Comparison of ENCODE assay signal across 9 mouse cellular contexts in genomic region chr17:83637393-83637792, GRCm38 (mm10). TPM values are rescaled to one million over a fixed set of nuclear protein-coding genes. Genes with fewer than 3 reads are reported as not detected.
DNase-seq lines count a peak whose midpoint lies in the region; ATAC-seq and TF ChIP-seq lines count a peak whose summit lies in the region.
"Had no signal": no experiment of that assay in that cellular context is flagged by ENCODE, and none has a peak within 500 bp of the region (broad histone marks: within the 10 kb centered on the region; RNA-seq: fewer than 3 reads in every experiment).

No protein-coding gene starts in this region.

- H3K9ac ChIP-seq in heart, postnatal 0 days (replicated peaks; ENCODE audit: low read depth, low read length), result no peak overlapping the region
- no peak overlapping the region for H3K9ac ChIP-seq in heart, embryonic 12.5 days
- no peak overlapping the region for H3K9ac ChIP-seq in ES-E14 (ENCODE audit: insufficient read depth, low read depth, low read length, poor library complexity, severe bottlenecking)
- H3K9ac ChIP-seq: limb, embryonic 12.5 days had no signal

- H3K4me3 ChIP-seq in heart, postnatal 0 days (ENCODE audit: low read depth, low read length), result no peak overlapping the region
- no peak overlapping the region for H3K4me3 ChIP-seq in heart, embryonic 12.5 days
- no peak overlapping the region for H3K4me3 ChIP-seq in ES-E14 (ENCODE audit: insufficient read depth in 1 of 2, low read depth in 1 of 2, low read length in 2 of 2, poor library complexity in 1 of 2, severe bottlenecking in 1 of 2)
- H3K4me3 ChIP-seq: limb, embryonic 12.5 days had no signal

- no peak overlapping the region for H3K4me2 ChIP-seq in heart, postnatal 0 days (ENCODE audit: low read depth, low read length)
- H3K4me2 ChIP-seq in heart, embryonic 12.5 days, result no peak overlapping the region
- H3K4me2 ChIP-seq: limb, embryonic 12.5 days had no signal

- 0 out of 2 replicates have a peak, but pooled peaks cover 3% of the 10 kb centered on the region for H3K9me3 ChIP-seq in heart, postnatal 0 days (replicated peaks; ENCODE audit: control insufficient read depth, low read length)
- peaks cover 9% of the 10 kb centered on the region; the same call in 1 of the 2 replicates for H3K9me3 ChIP-seq in heart, embryonic 12.5 days (replicated peaks)
- H3K9me3 ChIP-seq in ES-E14 (ENCODE audit: control insufficient read depth, insufficient read depth, low read depth, low read length), result no peaks in the 10 kb centered on the region
- H3K9me3 ChIP-seq: limb, embryonic 12.5 days had no signal

- H3K27ac ChIP-seq in heart, postnatal 0 days (ENCODE audit: low read depth), result no peak overlapping the region
- no peak overlapping the region for H3K27ac ChIP-seq in heart, embryonic 12.5 days (ENCODE audit: poor library complexity, severe bottlenecking)
- H3K27ac ChIP-seq in ES-E14 (ENCODE audit: insufficient read depth, low read depth, low read length, poor library complexity, severe bottlenecking), result no peak overlapping the region
- H3K27ac ChIP-seq: limb, embryonic 12.5 days had no signal

- peaks cover 13% of the 10 kb centered on the region for H3K27me3 ChIP-seq in heart, postnatal 0 days (ENCODE audit: control insufficient read depth, insufficient read depth, low read length)
- peaks cover 15% of the 10 kb centered on the region for H3K27me3 ChIP-seq in heart, embryonic 12.5 days (replicated peaks)

- TF ChIP-seq CTCF in heart, postnatal 0 days (IDR thresholded peaks at IDR 0.05; ENCODE audit: low read depth), result peak; percentile 23; the same call in 1 of the 2 replicates

- in situ Hi-C loops in ES-E14 (cut with MboI; ENCODE audit: low sequenced_read_pairs in 2 of 2, unreplicated experiment in 2 of 2), result no loop called here

- peaks cover 6% of the 10 kb centered on the region for H3K4me1 ChIP-seq in heart, postnatal 0 days (ENCODE audit: control insufficient read depth, insufficient read depth)
- peaks cover 7% of the 10 kb centered on the region for H3K4me1 ChIP-seq in heart, embryonic 12.5 days (replicated peaks)
- H3K4me1 ChIP-seq in ES-E14 (ENCODE audit: control insufficient read depth in 2 of 2, insufficient read depth in 2 of 2, low read length in 2 of 2, poor library complexity in 1 of 2), result peaks cover 0 to 3% of the 10 kb centered on the region in 2 experiments; a peak in 1 of 4 replicates

- TF ChIP-seq EP300 in heart, postnatal 0 days (IDR thresholded peaks at IDR 0.05; ENCODE audit: low read depth), result no peak

- no peak for DNase-seq in heart, postnatal 0 days (ENCODE audit: low spot score)
- peak; percentile 55 for DNase-seq in 3T3-L1 (ENCODE audit: low read depth, low spot score)
- DNase-seq in ES-E14 (ENCODE audit: low read depth, low spot score), result no peak
- DNase-seq in kidney, postnatal 14 days, result peak; percentile 36
- peak; percentile 16 to 47 for DNase-seq in spleen, postnatal 36 days (ENCODE audit: low spot score in 2 of 2)
- no peak for DNase-seq in urinary bladder, postnatal 36 days (ENCODE audit: low spot score in 2 of 2)
- DNase-seq in frontal cortex, postnatal 10 days (ENCODE audit: low spot score in 2 of 2), result no peak

- WGBS in heart, postnatal 0 days, result 75% methylated on average over 2 of the region's 2 CpGs
- WGBS in heart, embryonic 12.5 days, result 60% methylated on average over 2 of the region's 2 CpGs

- H3K36me3 ChIP-seq in heart, postnatal 0 days (replicated peaks; ENCODE audit: control insufficient read depth, insufficient read depth, low read length), result no peaks in the 10 kb centered on the region
- H3K36me3 ChIP-seq in heart, embryonic 12.5 days, result no peaks in the 10 kb centered on the region
- H3K36me3 ChIP-seq in ES-E14 (ENCODE audit: control insufficient read depth, insufficient read depth, low read length, poor library complexity, severe bottlenecking), result no peaks in the 10 kb centered on the region
- H3K36me3 ChIP-seq: limb, embryonic 12.5 days had no signal

- no peak for ATAC-seq in heart, postnatal 0 days (ENCODE audit: insufficient read depth, low read depth)
- ATAC-seq in heart, embryonic 12.5 days (ENCODE audit: insufficient number of reproducible peaks, low FRiP score), result no peak

TF ChIP-seq in ES-E14, 5 proteins besides CTCF, POLR2A, EP300 and RAD21:
- no peak for TF ChIP-seq ZNF384 (IDR thresholded peaks at IDR 0.05; ENCODE audit: low read depth, low read length)
- TF ChIP-seq ZC3H11A (IDR thresholded peaks at IDR 0.05; ENCODE audit: borderline replicate concordance, low read depth, low read length), result peak; percentile 49; the same call in 1 of the 2 replicates

RNA-seq across cellular contexts. Expression of gene Kcng3, which starts 5.7 kb away (rescaled TPM):
- total RNA-seq in heart, postnatal 0 days (2014; rRNA removed; ENCODE audit: low replicate concordance), result not detected in 2 replicates
- polyA plus RNA-seq in heart, postnatal 0 days (2015; fragmentation: Nextera tagmentation; extraction: Ambion mirVana), result not detected in 2 replicates
- not detected in 2 replicates for polyA plus RNA-seq in heart, embryonic 12.5 days (2016; fragmentation: Nextera tagmentation; extraction: Ambion mirVana)
- total RNA-seq in ES-E14 (2012; rRNA removed), result 0.98 and 2.4 TPM in 2 replicates
- polyA plus RNA-seq: limb, embryonic 12.5 days had no signal

Comparison
In these comparisons a context has a peak if more than half of its experiments do, and no peak if none do; other contexts are left out.
1. DNase-seq: peak in 3T3-L1 (single experiment), kidney, postnatal 14 days (single experiment) and spleen, postnatal 36 days (2 of 2); none in heart, postnatal 0 days (single experiment), ES-E14 (single experiment), urinary bladder, postnatal 36 days (0 of 2) and frontal cortex, postnatal 10 days (0 of 2).